Mouse (Mus musculus) mouse trophoblast stem cell (cell line): Measurements from ENCODE around the gene Gtf2f1.

Source experiments
- in situ Hi-C, 2 experiments: fragments of 300-500 bp; cut with MseI, MboI; formaldehyde crosslinking; loops; 2 replicates in 1 of 2; 3 replicates in 1 of 2; pipeline ENCODE4 v1.15.1; 2025

Gtf2f1 gene

GRCm38 (mm10) chr17:57003994-57004393 is 7.1 kb downstream of the Gtf2f1 start:
- in situ Hi-C loops, result no loop called here

DNA sequence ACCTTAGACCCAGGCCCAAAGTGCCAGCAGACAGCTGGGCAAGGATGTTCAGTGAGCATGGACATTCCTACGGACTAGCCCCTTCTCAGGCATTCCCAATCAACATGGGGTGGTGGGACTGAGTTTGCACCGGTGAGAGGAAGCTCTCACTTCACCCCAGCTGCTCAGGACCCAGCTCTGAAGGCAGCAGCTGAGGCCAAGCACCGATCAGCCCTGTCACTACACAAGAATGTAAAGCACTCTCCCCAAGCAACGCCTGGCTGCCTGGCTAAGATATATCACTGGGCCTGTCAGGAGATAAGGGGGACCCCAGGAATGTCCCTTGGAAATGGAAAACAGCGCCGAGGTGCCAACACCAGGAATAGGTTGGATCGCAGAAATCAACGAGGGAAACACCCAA is 9.9 kb downstream of the Gtf2f1 start:
- in situ Hi-C loops, result no loop called here

DNA sequence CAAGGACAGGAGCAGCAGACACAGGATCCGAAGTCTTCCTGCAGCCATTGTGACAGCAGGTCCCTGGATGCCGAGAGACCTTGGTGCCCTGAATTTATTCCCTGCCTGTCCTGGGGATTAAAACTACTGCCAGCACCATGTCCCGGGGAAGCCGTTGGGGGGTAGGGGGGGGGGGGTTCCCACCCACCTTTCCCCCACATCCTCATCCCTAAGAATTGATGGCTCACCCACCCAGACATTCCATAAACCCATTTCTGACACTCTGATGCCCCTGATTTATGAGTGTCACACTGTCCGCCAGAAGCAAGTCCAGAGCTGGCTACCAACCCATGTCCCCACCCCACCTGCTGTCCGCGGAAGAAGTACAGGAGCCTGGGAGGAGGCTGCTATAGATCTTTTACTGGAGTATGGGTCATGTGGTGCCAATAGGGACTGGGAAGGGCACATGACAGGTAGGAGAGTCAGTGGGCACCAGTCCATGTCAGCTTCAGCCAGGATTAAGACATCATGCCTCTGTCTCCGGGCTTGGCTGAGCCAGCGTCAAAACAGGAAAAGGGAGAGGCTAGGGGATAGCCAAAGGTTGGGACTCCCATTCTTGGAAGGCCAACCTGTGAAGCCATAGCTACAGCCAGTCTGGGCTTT is 11.0 kb downstream of the Gtf2f1 start, which contains the start of gene Pspn:
Gene Pspn, minus strand, starts transcription at position 51 of the 642 bp plus-strand sequence.
- in situ Hi-C loops, result no loop called here

GRCm38 (mm10) chr17:56999414-56999813 is 11.7 kb downstream of the Gtf2f1 start:
- in situ Hi-C loops, result no loop called here

DNA sequence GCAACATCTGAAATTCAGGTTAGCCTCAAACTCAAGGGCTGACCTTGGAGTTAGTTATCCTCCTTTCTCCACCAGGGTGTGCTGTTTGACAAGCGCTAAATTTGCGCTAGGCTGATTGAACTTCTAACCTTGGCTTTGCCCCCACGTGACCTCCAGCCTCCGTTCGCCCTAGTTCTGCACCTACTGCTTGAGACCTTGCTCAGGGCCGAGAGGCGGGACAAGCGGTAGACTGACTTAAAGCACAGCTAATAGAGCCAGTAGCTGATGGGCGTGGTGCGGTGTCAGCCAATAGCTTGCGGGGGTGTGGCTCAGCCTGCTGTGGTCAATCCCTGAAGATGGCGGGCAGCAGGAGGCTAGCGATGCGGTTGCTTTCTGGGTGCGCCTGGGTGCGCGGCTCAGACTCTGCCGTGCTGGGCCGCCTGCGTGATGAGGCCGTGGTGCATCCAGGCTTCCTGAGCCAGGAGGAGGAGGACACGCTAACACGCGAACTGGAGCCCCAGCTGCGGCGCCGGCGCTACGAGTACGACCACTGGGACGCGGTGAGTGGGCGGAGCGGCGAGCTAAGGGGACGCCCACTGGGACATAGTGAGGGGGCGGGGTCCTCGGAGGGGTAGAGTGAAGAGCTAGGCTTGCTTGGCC is 13.9 kb downstream of the Gtf2f1 start, which contains the start of gene Alkbh7:
Gene Alkbh7, plus strand, starts transcription at position 311 of the 639 bp plus-strand sequence.
- in situ Hi-C loops, result no loop called here

- in situ Hi-C loops, result no loop called here
Measured at GRCm38 (mm10) chr17:56996506-56996905, 14.6 kb downstream of the Gtf2f1 start.

GRCm38 (mm10) chr17:56995046-56995445 is 16.0 kb downstream of the Gtf2f1 start:
- in situ Hi-C loops, result no loop called here

- in situ Hi-C loops, result no loop called here
Measured at GRCm38 (mm10) chr17:56990966-56991365, 20.1 kb downstream of the Gtf2f1 start.

DNA sequence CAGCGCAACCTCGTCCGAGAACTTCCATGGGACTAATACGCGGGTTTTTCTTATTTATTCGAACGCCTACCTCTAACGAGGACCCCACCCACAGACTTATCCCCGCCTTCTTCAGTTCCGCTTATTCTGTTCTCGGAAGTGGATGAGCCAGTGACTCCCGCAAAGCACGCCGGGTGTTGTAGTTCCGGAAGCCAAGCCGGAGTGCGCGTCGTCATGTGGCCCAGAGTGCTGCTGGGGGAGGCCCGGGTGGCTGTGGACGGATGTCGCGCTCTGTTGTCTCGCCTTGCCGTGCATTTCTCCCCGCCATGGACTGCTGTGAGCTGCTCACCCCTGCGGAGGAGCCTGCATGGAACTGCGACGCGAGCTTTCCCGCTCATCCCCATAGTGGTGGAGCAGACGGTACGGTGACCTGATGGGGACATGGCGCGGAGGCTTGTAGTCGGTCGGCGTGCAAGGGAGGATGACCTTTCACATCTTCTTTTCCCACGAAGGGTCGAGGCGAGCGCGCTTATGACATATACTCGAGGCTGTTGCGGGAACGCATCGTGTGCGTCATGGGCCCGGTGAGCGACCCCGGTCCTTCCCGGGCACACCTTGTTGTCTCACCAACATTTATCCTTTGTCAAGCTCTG is 20.9 kb downstream of the Gtf2f1 start, which contains the start of gene Clpp:
Gene Clpp, plus strand, starts transcription at position 191 of the 632 bp plus-strand sequence.
- in situ Hi-C loops, result no loop called here

- in situ Hi-C loops, result no loop called here
Measured at GRCm38 (mm10) chr17:56989467-56990114, 21.5 kb downstream of the Gtf2f1 start.

GRCm38 (mm10) chr17:56988921-56989430 is 22.1 kb downstream of the Gtf2f1 start:
- in situ Hi-C loops, result no loop called here

GRCm38 (mm10) chr17:56988441-56988840 is 22.6 kb downstream of the Gtf2f1 start:
- in situ Hi-C loops, result no loop called here

DNA sequence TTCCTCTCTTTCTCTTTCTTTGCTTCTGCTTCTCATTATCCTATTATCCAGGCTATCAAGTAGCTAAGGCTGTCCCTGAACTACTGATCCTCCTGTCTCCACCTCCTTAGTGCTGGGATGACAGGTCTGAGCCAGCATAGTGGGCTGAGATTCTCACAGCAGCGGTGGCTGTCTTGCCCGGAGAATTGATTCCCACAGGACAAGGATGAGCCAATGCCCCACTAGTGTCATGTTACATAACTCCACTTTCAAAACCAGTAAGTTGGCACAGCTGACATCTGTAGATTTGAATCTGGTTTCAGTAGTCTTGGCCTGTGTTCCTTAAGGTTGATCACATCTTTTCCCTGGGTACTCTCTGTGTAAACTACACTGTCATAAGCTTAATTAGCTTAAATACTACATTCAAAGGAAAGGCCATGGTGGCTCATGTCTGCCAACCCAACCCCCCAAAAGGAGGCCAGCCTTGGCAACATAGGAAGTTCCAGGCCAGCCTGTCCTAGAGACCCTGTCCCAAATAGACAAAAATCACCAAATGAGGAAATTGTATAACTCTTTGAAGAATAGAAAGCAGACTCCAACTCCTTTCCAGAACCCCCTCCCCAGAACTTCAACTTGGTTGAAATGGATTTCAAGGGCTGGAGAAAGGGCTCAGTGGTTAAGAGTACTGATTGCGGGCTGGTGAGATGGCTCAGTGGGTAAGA is 24.8 kb downstream of the Gtf2f1 start:
- in situ Hi-C loops, result no loop called here

DNA sequence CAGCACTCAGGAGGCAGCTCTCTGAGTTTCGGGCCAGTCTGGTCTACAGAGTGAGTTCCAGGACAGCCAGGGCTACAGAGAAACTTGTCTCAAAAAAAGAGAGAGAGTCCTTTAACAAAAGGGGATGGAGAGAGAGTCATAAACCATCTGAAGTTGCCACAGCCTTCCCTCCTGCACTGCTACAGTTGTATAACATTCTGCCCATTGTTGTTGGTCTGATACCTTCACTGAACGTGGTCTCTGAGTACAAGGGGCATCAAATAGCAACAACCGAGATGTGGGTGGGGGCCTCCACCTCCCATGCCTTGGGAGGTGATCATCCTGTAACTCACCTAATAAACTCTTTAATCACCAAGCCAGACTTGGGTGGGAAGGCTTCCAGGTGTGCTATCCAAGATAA is 25.4 kb downstream of the Gtf2f1 start:
- in situ Hi-C loops, result no loop called here

GRCm38 (mm10) chr17:56984886-56985285 is 26.2 kb downstream of the Gtf2f1 start:
- in situ Hi-C loops, result no loop called here

DNA sequence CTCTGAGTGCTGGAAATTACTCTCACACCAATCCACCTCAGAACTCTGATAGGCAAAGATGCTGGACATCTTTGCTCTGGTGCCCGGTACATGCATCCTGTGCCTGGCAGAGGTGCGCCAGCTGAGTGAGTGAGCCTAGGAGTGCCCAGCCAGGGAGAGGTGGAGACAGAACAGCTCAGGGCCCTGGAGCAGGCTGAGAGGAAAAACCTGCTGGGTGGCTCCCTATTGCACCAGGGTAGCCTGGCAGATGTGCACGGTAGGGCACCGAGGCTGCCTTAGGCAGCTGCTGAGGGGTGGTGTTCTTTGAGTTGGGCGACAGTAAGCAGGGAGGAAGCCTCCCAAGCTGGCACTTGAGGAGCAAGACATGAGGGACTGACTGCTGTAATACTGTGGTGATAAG is 29.1 kb downstream of the Gtf2f1 start, which contains the start of gene Acer1:
Gene Acer1, minus strand, starts transcription at position 114 of the 400 bp plus-strand sequence.
- in situ Hi-C loops, result no loop called here

DNA sequence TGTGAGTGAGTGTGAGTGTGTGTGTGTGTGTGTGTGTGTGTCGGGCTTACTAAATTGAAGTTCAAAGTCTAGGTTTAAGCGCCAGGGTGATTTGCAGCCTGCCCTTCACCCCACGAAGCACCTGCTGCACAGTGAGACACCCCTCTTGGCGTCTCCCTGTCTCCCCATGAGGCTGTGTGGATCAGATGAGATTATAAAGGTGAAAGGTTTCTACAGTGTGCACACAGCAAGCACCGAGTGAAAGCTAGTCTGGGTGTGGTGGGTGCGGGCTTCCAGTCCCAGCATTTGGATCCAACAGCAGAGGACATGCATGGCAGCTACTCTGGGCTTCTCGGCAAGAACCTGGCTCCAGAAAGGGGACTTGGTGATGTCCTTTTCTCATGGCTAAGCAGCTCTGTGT is 30.0 kb downstream of the Gtf2f1 start:
- in situ Hi-C loops, result no loop called here

DNA sequence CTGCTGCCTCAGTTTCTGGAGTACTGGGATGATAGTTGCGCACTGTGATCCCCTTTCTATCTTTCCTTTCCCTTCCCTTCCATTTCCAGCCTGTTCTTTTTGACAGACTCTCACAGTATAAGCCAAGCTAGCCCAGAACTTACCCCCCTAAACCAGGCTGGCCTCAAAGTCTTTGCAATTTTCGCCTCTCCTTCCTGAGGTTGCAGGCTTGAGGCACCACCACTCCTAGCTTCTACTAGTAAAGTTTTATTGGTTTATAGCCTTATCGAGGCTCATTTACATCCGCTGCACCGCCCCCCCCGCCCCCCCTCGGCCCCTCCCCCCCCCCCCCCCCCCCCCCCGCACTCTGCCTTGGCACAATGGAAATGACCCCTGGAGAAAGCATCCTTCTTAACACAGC is 31.6 kb downstream of the Gtf2f1 start:
- in situ Hi-C loops, result no loop called here

DNA sequence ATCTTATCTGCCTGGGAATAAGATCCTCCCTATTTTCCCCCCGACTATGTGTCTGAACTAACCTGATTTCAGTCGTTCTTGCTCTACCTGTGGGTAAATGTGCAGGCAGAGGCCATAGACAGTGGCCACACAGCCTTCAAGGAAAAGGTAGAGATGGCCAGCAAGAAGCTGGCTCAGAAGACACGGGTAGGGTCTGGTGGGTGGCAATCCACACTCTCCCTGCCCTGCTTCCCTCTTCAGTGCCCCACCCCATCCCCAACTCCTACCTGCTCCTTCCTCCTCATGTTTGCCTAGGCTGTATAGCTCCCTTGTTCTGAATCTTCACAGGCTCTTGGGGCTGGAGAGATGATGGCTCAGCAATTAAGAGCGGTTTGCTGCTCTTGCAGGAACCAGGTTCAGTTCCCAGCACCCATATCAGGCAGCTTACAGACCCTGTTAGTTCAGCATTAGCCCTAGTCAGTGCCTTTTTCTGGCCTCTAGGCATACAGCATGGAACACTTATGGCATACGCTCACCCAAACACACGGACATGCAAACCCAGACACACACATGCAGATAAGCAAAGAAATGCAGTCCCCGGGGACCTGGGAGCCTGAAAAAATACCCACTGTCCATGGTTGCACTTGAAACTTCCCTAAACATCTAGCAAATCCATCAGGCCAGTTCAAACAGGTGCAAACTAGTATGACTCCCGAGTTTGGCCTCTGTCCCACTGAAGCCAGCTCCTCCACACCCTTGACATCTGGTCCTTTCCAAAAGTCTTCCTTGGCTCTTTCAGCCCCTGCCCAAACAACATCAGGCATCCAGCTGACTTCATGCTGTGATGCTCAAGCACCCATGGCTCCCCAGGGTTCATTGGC is 34.3 kb downstream of the Gtf2f1 start:
- in situ Hi-C loops, result no loop called here

DNA sequence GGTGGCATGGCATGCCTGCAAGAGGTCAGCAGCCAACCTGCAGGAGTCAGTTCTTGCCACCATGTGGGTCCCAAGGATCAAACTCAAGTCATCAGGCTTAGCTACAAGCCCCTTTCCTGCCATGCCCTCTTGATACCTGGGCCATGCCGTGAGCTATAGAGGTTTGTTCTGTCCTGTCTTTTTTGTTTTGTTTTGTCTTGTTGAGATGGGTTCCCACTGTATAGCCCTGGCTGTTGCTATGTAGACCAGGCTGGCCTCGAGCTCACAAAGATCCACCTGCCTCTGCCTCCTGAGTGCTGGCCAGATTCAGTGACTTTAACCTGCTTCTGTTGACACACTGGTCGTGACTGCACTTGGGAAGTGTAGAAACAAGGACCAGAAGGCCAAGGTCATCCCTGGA is 35.7 kb downstream of the Gtf2f1 start:
- in situ Hi-C loops, result no loop called here
